Mouse (Mus musculus) mesoderm, embryonic 11.5 days (tissue): ENCODE measurements around the gene Nsun4.

ENCODE experiments used
- DNase-seq: peaks from one replicate; pipeline ENCODE4 v3.0.0-alpha.2; 2012; ENCODE audit warnings: low read depth, low spot score

Nsun4 gene

DNA sequence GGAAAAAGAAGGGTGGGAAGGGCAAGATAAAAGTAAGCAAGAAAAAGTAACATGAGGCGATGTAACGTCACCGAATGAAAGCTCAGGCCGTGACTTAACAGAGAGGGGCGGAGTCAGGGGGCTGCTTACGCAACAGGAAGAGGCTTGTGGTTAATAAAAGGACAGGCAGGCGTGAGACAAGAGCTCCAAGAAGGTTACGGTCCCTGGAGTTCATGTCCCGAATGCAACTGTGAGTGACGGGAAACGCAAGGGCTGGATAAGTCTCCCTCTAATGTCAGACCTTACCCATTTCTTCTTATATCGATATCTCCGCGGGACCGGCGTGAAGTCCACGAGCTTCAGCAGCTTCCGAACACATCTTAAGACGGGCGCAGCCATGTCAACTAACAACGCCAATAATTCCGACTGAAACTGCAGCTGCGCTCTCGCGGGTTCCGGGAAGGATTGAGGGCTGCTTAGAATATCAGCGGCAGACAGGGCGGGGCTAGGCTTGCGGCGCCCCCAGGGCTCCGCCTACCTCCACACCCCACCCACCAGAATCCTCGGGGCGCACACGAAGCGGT, at the start of gene Nsun4:
Nsun4 (minus strand) TSS at position 478 of the 563 bp plus-strand sequence.
- peak; percentile 92 for DNase-seq

DNA sequence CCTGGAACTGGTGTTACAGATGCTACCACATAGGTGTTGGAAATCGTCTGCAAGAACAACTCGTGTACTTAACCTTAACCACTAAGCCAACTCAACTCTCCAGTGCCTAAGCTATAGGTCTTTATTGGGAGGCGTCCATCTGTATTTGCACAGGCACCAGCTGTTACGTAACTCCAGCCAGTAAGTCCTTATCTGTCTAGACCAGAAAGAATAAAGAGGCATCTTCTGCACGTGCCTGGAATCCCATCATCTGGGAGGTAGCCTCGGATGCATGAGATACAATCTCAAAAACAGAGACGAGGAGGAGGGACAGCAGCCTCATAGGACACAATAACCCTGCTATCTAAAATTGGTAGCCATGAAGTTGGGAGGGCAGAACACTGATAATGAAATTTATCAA, 47.3 kb upstream of the Nsun4 start:
- no peak for DNase-seq

DNA sequence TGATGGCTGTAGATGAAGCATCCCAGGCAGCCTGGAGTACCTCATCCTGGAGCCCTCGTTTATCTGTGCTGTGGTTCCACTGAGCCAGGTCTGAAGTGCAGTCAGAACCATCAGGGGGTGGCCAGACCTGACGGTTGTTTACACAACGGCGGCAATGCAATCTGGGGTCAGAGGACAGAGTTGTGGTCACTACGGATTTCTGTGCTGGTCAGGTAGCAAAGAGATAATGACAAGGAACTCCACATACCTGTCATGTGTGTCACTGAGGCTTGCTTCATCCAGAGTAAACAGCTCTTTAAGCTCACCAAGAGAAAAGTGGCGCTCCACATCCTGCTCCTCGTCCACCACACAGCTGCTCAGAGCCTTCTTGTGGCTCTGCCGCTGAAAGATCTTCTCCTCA, 43.5 kb upstream of the Nsun4 start:
- DNase-seq, result no peak

DNA sequence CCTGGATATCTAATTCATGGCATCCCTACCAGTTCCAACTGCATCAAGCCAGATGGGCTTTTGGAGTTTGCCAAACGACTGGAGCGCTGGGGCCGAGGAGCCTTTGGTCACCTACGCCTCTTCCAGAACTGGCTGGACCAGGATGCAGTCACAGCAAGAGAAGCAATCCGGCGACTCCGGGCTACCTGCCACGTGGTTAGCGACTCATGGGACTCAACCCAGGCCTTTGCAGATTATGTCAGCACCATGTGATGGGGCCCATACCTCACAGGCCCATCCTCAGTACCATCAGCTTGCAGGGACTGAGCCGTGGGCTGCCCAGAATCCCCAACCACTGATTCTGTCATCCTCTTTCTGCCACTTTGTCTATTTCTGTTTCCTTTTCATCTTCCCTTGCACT, 42.6 kb upstream of the Nsun4 start:
- no peak for DNase-seq

DNA sequence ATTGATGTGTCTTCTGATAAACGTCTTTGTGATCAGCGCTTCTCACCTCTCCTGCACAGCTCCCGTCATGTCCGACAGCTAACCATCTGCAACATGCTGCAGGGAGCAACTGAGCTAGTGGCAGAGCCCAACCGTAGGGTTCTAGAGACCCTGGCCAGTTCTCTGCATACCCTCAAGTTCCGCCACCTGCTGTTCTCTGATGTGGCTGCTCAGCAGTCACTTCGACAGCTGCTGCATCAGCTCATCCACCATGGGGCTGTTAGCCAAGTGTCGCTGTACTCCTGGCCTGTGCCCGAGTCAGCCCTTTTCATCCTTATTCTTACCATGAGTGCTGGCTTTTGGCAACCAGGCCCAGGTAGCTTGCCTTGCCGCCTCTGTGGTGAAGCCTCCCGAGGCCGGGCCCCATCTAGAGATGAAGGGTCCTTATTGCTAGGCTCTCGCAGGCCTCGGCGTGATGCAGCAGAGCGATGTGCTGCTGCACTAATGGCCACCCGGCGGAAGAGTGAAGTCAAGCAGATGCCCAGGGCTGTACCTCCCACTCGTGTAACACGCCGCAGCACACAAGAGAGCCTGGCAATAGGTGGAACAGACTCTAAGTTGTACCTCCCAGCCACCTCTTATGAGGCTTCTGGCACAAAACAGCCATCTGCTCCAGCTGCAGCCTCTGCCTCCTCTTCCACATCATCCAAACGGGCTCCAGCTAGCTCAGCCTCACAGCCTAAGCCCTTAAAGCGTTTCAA, 35.0 kb upstream of the Nsun4 start:
- DNase-seq, result no peak

DNA sequence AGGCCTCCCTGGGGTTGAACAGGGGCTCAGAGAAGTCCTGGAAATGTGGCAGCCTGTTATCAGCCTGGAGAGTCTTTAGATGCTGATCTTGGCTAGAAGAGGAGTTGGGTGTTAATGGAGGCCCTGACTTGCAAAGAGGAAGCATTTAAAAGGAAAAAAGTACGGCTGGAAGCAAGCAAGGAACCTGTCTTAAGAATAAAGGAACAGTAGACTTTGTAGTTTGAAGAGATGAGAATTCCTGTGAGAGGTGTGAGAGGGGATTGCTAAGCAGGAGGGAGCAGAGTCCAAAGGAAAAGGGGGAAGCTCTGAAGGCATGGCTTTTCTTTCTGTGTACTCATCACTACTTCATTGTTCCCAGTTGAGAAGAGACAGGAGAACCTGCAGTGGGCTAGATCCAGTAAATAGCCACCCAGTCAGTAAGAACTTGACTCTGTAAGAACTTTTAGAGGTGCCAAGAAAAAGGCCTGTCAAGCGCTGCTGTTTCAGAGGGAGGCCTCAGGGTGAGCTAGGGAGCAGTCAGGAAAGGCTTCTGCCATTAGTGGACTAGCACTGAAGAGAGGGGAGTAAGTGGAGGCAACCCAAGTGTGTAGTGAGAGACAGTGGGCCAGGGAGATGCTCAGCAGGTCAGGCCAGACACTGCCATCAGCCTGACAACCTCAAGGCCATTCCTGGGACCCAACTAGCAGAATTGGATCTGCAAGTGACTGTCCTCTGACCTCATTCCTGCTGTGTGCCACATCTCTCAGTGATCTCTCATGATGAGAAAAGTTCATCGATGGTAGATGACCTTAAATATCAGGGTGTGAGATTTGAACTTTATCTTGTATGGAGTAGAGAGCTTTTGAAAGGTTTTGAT, 23.8 kb upstream of the Nsun4 start:
- no peak for DNase-seq

DNA sequence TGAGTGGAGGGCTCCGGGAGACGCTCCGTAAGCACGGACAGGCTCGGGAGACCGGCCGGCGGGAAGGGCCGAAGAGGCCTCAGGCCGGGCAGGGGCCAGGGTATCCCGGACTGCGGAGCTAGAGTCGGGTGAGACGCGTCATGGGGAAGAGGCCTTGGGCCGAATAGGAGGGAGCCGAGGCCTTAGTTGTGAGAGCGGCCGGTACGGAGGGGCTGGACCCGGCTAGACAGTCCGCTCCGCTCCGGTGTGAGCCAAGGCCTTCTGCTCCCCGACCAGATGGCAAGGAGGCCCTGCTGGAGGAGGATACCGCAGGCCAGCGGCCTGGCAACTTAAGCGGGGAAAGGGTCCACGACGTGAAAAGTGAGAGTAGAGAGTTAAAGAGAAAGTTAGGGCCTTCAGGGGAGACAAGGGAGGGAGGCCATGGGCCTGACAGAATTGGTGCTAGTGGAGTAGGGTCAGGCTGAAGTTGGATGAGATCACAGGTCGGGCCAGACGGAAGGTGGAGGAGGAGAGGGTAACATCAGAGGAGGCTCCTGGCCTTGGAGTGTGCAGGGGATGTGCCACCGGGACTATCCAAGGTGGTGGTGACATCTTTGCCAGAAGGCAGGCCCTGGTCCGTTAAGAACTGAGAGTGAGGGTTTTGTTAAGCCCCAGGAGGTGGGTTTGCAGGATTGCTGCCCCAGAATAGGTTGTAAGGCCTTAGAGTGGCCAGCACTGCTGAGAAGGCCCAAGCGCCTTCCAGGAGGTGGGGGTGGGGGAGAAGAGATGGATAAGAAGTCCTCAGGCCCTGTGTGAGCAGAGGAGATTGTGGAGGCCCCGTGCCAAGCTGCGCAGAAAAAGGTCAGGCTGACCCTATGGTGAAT, 22.9 kb upstream of the Nsun4 start:
- DNase-seq, result peak; percentile 41

DNA sequence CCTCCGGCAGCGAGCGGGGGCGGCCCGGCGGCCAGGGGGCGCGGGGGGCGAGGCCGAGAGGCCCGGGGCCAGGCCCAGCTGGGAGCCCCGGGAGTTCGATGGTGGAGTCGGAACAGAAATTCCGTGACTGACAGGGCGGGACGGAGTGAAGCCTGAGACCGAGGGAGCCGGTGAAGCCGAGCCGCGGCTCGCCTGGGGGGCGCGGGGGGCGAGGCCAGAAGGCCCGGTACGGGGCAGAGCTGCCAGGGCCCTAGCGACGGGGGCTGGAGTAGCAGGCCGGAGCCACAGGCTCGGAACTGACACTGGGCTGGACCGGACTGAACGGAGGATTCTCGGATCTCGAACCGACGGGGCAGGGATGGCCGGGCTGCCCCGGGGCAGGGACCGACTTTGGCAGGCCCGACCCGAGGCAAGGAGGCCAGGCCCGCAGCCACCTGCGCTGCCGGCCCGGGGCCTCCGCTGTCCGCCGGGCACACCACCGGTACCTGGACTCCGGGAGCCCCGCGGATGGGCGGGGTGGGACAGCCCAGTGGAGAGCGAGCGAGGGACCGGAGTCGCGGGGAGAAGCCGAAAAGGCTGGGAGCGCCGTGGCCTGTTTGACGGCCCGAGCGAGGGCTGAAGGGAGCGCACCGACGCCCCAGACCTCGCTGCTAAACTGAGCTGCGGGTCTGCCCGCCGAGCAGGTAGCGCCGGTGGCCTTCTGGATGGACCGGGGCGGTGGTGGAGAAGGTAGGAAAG, 22.1 kb upstream of the Nsun4 start:
- DNase-seq, result peak; percentile 75

DNA sequence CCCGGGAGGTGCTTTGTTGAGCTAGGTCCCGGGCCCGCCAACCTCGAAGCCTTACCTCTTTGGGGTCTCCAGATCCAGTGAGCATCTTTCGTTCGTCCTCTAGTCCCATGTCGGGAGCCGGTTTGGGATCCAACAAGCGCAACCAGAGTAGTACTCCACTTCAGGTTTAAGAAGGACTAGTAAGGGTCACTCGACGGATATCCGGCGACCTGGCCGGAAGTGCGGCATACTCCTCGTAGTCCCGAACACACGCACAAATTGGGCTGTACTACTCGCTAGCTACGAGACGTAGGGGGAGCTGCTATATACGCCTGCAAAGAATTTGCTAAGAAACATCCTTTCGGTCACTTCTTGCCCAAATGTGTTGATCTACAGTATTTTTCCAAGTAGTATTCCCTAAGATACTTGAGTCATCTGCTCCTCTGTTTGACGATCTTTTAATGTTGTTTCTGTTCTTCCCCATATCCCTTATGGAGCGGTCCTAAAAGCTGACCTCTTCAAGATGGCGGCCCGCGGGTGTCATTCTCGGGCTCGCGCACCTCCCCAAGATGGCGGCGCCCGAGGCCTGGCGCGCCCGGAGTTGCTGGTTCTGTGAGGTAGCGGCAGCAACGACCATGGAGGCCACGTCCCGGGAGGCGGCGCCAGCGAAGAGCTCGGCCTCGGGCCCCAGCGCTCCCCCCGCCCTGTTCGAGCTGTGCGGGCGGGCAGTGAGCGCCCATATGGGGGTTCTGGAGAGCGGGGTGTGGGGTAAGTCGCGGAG, 21.4 kb upstream of the Nsun4 start, which contains the start of the genes Uqcrh and Lrrc41:
Uqcrh (minus strand) TSS at position 211 of the 760 bp plus-strand sequence.
Lrrc41 (plus strand) TSS at position 409 of the 760 bp plus-strand sequence.
- DNase-seq, result peak; percentile 97

DNA sequence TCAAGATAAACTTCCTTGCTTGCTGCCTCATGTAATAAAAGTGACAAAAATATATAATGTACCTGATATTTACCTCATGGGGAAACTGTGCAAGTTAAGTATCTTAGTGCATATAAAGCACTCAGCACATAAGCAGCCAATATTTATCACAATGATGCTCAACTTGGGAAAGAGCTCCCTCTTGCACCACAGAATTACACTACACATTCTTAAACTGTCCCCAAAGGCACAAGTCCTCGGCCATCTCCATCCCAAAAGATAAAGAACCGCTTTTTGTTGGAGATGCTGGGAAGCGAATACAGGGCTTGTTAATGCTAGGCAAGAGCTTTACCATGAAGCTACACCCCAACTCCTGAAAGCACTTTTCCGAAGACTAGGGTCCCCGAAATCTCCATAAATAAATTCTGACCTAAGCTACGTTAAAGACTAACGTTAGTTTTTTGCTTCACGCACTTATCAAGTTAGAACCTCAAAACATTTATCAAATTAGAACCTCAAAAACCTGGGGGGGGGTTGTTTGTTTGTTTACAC, 20.5 kb upstream of the Nsun4 start:
- peak; percentile 7 for DNase-seq

DNA sequence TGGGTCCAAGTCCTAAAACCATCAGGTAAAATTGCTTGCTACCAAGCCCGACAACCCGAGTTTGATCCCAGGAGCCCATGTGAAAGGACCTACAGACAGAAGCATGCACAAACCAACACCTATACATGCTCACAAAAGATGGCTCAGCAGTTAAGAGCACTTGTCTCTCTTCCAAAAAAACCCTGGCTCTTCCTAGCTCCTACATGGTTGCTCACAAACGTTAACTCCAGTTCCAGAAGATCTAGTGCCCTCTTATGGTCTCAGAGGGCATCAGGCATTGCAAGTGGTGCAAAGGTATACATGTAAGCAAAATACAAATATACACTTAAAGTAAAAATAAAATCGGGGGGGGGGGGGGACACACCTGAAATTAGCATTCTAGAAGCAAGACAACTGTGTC, 19.5 kb upstream of the Nsun4 start:
- no peak for DNase-seq

DNA sequence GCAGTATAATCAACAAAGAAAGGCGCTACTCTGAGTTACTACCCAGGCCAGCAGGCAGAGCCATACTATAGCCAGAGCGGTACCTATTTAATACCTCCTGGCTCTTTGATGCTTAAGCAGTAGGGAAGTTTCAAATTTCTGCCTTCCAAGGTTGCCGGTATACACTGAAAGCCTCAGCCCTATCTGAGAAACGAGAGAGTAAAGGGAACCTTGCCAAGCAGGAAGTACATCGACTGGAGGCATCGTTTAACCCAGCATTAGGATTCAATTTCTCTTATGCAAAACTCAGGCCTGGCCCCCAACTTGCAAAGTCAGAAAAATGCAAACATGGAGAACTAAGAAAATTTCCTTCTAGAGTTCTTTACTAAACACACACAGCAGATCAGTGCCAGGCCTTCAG, 16.4 kb upstream of the Nsun4 start:
- DNase-seq, result no peak

DNA sequence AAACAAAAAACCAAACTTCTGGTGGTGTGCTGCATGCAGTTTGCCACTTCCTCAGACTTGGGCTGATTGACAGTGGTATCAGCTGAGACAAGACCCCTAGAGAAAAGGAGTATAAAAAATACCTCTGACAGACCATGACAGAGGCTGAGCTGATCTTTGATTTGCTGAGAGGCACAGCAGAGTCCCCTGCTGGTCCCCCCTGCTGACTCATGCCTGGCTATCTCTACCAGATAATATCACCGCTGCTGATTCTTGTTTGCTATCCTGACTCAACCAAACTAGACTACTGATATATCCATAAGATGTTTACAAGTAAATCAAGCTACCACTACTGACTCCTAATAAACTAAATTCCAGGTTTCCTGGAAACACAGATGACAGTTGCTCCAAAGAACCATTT, 10.2 kb upstream of the Nsun4 start:
- DNase-seq, result no peak

DNA sequence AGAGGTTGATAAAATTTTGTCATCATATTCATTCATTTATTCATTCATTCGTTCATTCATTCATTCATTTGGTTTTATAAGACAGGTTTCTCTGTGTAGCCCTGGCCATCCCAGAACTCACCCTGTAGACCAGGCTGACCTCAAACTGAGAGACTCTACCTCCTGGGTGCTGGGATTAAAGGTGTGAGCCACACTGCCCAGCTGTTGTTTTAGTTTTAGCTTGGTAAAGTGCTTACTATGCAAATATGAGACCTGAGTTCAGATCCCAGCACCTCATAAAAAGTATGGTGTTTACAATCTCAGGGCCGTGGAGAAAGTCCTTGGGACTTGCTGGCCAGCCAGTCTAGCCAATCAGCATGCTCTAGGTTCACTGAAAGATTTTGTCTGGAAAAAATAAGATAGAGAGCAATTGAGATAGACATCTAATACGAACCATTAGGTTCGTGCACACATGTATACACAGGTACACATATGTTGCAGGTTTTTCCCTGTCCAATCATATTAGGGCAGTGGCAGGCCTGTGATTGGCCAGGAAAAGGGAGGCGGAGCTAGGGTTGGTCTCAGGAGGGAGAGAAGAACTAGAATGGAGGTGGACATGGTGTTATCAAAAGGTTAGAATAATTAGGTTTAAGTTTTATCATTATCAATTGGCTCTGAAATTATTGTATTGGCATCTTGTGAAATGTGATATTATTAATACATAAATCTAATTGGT, 5.5 kb upstream of the Nsun4 start:
- no peak for DNase-seq

DNA sequence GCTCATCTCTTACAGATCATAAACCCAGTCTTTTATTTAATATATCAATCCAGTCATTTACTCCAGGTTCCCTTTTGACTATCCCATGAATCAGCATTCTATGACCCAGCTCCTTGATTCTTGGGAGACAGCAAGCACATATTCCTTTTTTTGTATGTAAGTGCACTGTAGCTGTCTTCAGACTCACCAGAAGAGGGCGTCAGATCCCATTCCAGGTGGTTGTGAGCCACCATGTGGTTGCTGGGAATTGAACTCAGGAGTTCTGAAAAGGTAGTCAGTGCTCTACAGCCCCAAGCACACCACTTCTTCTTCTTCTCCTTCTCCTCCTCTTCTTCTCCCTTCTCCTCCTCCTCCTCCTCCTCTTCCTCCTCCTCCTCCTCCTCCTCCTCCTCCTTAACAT, 3.9 kb upstream of the Nsun4 start:
- DNase-seq, result no peak

DNA sequence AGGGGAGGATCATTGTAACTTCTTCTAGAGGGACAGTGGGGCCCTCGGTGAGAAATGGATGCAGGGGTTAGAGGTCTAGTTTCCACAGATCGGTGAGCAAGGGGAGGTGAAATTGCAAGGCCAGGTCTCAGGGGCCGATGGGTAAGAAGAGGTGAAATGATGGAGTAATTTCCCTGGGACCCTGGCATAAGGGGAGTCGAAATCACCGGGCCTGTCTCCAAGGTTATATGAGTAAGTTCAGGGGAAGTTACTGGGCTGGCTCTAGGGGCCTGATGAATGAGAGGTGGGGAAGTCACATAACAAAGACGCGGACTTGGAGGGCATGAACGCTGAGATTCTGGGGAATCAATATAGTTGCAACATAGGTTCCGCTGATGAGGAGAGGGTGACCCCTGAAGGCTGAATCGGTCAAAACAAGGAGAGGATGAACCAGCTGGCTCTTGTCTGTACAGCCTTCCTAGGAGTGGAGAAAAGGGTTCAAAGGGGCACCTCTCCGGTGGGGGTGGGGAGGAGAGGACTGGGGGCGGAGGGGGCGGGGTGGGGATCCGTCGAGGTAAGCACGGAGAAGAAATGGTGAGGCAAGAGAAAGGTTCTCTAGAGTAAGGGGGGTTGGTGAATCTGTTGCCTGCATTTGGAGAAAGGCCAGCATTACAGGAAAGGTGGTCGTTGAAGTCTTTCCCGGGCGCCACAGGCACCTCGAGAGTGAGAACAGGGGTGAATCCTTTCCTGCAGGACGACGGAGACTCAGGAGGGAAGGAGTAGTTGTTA, 966 bp downstream of the Nsun4 start:
- peak; percentile 48 for DNase-seq

DNA sequence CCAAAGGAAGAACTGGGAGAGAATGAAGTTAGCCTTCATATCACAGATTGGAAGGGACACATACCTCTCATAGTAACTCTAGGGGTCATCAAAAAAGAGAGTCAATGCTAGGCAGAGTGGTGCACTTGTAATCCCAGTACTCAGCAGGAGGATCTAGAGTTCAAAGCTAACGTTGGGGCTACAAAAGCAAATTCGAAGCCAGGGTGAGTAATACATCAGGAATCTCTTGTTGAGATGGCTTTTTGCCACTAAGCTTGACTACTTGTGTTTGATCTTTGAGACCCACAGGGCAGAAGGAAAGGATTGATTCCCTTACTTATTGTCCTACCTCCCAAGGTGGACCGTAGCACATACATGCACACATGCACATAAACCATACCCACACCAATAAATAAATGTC, 4.5 kb downstream of the Nsun4 start:
- DNase-seq, result no peak

DNA sequence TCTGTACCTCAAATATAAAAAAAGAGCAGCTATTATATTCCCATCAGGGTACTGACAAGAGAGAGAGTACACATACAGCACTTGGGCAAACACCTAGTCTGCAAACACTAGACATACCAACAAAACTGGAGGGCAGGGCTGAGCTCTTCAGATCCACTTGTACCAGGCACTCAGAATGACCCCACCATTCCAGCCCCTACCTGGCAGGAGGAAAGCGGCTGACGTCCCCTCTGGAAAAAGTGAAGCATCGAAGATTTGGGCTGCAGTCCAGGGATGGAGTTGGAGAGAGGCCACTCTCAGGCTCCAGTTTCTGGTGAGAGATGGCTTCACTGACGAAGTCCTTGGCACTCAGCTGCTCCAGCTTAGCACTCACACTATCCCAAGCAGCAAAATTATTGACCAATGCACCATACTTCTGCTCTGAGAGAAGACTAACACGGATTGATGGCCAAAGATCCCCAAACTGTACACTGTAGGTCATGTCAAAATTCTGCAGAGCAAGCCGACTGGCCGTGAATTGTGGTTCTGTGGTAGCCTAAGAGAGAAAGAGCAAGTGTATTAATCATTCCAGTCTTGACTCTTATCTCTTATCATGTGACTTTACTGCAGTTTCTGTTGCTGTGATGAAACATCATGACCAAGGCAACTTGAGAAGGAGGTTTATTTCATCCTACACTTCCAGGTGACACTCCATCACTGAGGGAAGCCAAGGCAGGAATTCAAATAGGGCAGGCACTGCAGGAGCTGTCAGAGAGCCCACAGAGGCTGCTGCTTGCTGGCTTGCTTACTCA, 5.4 kb downstream of the Nsun4 start:
- DNase-seq, result no peak
